Mouse (Mus musculus) thymus, adult 2 months (tissue): ENCODE measurements at regions not wholly inside any gene's neighbourhood (a gene's known extent, or its start where the extent isn't known, plus 50 kb on each side); places are given as distances from the start of the nearest gene placed in this dataset.

ENCODE experiments used
- DNase-seq: peaks from one replicate; pipeline ENCODE4 v3.0.0; 2021
- H3K27ac ChIP-seq: fragments of 200-500 bp; 2 replicates; pipeline ENCODE4 v1.5.1; 2012; ENCODE audit warnings: low read length, control low read depth; ENCODE audit not compliant: control insufficient read depth, insufficient read depth
- H3K27me3 ChIP-seq: fragments of 200-500 bp; 2 replicates; pipeline ENCODE4 v1.6.1; 2012; ENCODE audit warnings: mild to moderate bottlenecking, low read length, moderate library complexity, mixed read lengths; ENCODE audit not compliant: control insufficient read depth, insufficient read depth
- H3K36me3 ChIP-seq: fragments of 200-500 bp; 2 replicates; pipeline ENCODE4 v1.6.1; 2012; ENCODE audit warnings: mild to moderate bottlenecking, low read length, moderate library complexity; ENCODE audit not compliant: control insufficient read depth, insufficient read depth
- H3K4me1 ChIP-seq: fragments of 200-500 bp; replicated peaks from 2 replicates; pipeline ENCODE4 v1.6.1; 2012; ENCODE audit warnings: low read length; ENCODE audit not compliant: control insufficient read depth, insufficient read depth
- H3K4me3 ChIP-seq: fragments of 200-500 bp; 2 replicates; pipeline ENCODE4 v1.5.1; 2012; ENCODE audit warnings: mild to moderate bottlenecking, low read length, control low read depth, moderate library complexity; ENCODE audit not compliant: control insufficient read depth, insufficient read depth
- CTCF ChIP-seq: fragments of 200-500 bp; IDR thresholded peaks from 2 replicates; pipeline ENCODE4 v1.5.1; 2012; ENCODE audit warnings: mild to moderate bottlenecking, control low read depth, low read length, moderate library complexity, borderline replicate concordance; ENCODE audit not compliant: control insufficient read depth, poor library complexity, insufficient read depth; ENCODE audit errors: extremely low read depth
- POLR2A ChIP-seq: fragments of 200-500 bp; IDR thresholded peaks from 2 replicates; pipeline ENCODE4 v1.6.1; 2012; ENCODE audit warnings: mild to moderate bottlenecking, low read length, control low read depth, moderate library complexity; ENCODE audit not compliant: control insufficient read depth, poor library complexity, insufficient read depth; ENCODE audit errors: extremely low read depth
- WGBS: fragments of 180-500 bp; shearing (Covaris S2); methylation state at CpG from one replicate; pipeline ENCODE4 v1.1.7; 2018; 5-methylcytosine and 5-hydroxymethylcytosine counted together

DNA sequence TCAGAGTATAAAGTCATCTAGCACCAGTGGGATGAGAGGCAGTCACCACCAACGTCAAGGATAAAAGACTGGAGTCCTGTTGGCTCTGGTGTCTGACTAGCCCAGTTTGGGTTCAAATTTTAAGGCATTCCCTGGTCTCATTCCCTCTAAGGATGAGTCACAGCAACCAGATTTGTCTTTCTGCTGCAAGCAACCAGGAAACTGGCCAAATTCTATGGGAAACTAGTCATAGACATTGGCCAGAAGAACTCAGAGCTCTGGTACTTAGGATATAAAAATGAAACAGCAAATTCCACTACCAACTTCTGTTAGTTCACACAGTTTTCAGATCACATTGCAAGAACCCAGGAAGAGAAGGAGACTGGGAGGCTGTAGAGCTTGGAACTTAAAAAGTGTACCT is 126.2 kb downstream of the Cdca7 start:
- Histone ChIP-seq H3K27me3 (no peaks in the 10 kb centered on the region), H3K4me1 (no peaks in the 10 kb centered on the region), H3K4me3 (no peak overlapping the region), H3K36me3 (no peaks in the 10 kb centered on the region), H3K27ac (no peak overlapping the region)
- TF ChIP-seq CTCF = no peak
- TF ChIP-seq POLR2A = no peak
- DNase-seq = no peak
- 71% methylated on average over 1 of the region's 1 CpGs for WGBS

DNA sequence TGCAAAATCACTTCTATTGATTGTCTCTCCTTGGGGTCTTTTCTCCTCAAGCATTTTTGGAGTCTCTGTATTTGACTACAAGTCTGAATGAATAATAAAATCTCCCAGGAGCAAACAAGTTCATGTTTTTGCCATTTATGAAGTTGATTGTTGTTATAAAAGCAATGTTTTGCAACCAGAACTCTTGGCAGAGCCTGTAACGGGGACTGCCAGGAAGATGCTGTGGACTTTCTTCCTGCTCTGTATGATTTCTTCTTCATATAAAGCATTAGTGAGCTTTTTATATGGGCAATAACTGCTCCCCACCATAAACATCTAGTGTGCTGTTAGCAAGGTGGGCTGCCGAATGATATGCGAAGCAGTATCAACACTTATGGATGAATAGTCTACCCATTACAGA is 136.3 kb downstream of the Cdca7 start:
- no peak for DNase-seq
- WGBS = 96% methylated on average over 3 of the region's 3 CpGs
- H3K4me3 ChIP-seq = no peak overlapping the region

DNA sequence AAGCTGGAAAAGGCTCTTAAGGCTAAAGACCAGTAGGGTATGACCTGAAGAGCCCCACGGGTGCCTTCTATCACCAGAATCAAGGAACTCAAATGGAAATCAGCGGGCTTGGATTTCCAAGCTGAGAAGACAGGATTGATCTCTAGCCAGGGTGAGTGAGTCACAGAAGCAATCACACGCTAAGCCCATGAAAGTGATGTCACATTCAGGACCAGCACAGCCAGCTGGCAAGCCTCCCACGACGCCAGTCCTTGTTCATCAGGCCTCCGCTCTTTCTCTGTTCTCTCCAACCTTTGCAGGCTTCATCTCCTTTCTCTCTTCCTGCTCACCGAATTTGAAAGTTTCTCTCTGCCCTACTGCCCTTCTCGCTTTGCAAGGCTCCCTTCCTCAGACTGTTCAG is 138.3 kb downstream of the Cdca7 start:
- no peaks in the 10 kb centered on the region for H3K27me3 ChIP-seq
- H3K4me1 ChIP-seq = no peaks in the 10 kb centered on the region
- 84% methylated on average over 8 of the region's 8 CpGs for WGBS
- no peak for DNase-seq
- H3K4me3 ChIP-seq = no peak overlapping the region
- TF ChIP-seq POLR2A = no peak
- no peak for TF ChIP-seq CTCF
- H3K36me3 ChIP-seq = no peaks in the 10 kb centered on the region
- H3K27ac ChIP-seq = no peak overlapping the region

More for the DNA sequence above, 136.3 kb downstream of the Cdca7 start:
- Histone ChIP-seq H3K27ac (no peak overlapping the region), H3K36me3 (no peaks in the 10 kb centered on the region), H3K4me1 (no peaks in the 10 kb centered on the region), H3K27me3 (no peaks in the 10 kb centered on the region)
- TF ChIP-seq POLR2A (no peak), CTCF (no peak)

DNA sequence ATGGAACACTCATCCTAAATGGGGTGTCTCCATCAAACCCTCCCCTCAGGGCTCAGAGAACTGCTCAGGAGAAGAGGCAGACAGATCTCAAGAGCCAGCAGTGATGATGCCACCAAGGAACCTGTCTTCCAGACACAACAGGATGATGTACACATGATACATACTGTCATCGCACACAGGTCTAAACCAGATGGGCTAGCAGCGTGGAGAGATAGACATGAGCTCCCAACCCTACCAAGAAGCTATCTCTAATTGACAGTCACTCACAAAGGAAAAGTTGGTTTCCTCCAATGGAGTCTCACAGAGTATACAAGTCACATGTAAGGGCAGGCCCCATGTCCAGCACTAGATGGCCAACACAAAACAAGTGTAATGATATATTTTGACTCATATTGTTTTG is 139.9 kb downstream of the Cdca7 start:
- Histone ChIP-seq H3K27me3 (no peaks in the 10 kb centered on the region), H3K4me1 (no peaks in the 10 kb centered on the region), H3K36me3 (no peaks in the 10 kb centered on the region), H3K4me3 (no peak overlapping the region), H3K27ac (no peak overlapping the region)
- WGBS = 93% methylated on average over 2 of the region's 2 CpGs
- TF ChIP-seq POLR2A (no peak), CTCF (no peak)
- DNase-seq = no peak

DNA sequence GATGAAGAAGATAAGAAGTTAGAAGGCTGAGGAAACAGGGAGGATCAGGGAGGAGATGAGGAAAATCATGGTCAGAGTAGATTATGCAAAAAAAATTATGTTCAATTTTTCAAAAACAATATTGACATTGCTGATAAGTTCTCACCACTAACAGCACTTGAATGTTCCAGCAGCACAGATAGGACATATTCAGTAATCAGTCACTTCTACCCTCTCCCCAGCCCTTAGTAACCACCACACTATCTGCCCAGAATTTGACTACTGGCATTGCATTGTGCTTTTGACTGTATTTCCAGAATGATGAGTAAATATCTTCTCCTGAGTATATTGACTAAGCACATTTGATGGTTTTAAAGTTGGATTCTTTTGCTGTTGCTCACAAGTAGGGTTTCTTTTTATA is 140.5 kb downstream of the Cdca7 start:
- Histone ChIP-seq H3K4me3 (no peak overlapping the region), H3K36me3 (no peaks in the 10 kb centered on the region), H3K4me1 (no peaks in the 10 kb centered on the region), H3K27ac (no peak overlapping the region), H3K27me3 (no peaks in the 10 kb centered on the region)
- TF ChIP-seq POLR2A = no peak
- no peak for TF ChIP-seq CTCF
- DNase-seq = no peak

DNA sequence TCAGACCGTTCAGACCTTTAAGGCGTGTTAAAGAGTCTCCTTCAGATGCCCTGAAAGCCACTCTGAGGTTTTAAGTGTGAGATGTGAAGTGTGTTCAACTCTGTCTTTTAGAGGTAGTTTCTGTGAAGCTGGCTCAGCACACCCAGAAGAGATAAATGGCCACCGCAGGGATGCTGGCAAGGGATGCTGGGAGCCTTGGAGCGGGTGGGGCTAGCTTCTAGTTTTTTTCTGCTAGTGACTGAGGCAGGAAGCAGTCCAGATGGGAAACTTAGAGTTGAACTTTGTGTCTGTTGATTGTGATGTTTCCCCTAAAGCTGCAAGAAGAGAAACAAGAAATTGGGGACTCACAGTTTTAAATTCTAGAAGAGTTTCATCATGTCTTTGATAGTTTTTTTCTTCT is 143.5 kb downstream of the Cdca7 start:
- no peak for DNase-seq
- H3K4me3 ChIP-seq = no peak overlapping the region
- H3K27me3 ChIP-seq = no peaks in the 10 kb centered on the region
- WGBS = 72% methylated on average over 4 of the region's 4 CpGs
- no peaks in the 10 kb centered on the region for H3K4me1 ChIP-seq
- no peaks in the 10 kb centered on the region for H3K36me3 ChIP-seq
- no peak overlapping the region for H3K27ac ChIP-seq
- TF ChIP-seq CTCF (no peak), POLR2A (no peak)

DNA sequence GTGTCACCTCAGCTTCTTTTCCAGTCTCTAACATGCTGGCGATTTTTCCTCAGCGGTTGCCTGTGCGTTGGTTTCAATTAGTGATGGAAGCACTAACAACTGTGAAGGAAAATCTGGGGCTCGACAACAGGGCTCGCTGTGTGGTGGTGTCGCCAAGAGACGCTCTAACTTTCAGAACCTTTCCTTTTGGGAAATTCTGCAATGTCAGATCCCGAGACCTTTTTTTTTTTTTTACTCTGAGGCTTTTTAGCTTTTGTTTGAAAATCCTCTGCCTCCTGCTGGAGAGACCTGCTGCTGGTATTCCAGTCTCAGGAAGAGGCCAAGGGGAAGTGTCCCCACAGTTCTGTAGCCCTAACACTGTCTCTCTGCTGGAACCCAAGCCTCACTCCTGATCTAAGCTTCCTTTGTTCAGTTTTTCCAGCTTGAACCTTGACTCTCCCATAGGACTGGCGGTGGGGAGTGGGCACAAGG is 144.3 kb downstream of the Cdca7 start:
- no peak for DNase-seq
- H3K4me3 ChIP-seq = no peak overlapping the region
- H3K4me1 ChIP-seq = no peaks in the 10 kb centered on the region
- 17% methylated on average over 9 of the region's 9 CpGs for WGBS
- H3K27me3 ChIP-seq = no peaks in the 10 kb centered on the region
- no peaks in the 10 kb centered on the region for H3K36me3 ChIP-seq
- H3K27ac ChIP-seq = no peak overlapping the region
- no peak for TF ChIP-seq POLR2A
- no peak for TF ChIP-seq CTCF
